Mouse (Mus musculus) megakaryocyte, embryonic 14.5 days (primary cell): ENCODE measurements around the gene Kdm5b.

ENCODE experiments used
- FLI1 ChIP-seq: IDR thresholded peaks from 2 replicates; pipeline ENCODE4 v1.6.1; 2012; ENCODE audit warnings: low read length, inconsistent platforms, mixed read lengths
- GATA1 ChIP-seq: IDR thresholded peaks from 3 replicates; pipeline ENCODE4 v1.6.1; 2012; ENCODE audit warnings: mixed read lengths, low read length, inconsistent platforms, borderline replicate concordance

DNA sequence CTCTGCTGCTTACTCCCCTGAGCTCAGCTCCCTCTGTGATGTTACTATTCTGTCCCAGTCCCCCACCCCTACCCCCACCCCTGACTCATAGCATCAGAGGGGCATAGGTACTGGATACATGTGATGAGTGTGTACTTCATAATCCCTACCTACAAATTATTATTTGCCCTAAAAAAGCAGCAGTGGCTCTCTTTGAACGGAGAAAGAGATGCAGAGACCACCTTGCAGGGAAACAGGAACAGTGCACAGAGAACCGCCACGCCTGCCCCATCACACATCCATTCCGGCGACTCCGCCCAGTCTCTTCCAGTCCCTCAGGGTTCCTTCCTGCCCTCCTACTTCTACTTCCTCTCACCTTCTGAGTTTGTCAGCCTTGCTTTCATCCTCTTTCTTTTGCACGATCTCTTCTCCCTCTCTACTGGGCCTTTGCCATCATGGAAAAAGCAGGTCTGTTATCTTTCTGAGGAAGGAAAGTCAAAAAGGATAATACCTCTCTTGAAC is 10.3 kb upstream of the Kdm5b start, which contains the start of gene Mgat4e:
- no peak for TF ChIP-seq GATA1
- TF ChIP-seq FLI1, result no peak
